Mouse (Mus musculus): ENCODE data around the gene Zfp622. TPM values are rescaled to one million over a fixed set of nuclear protein-coding genes. Genes with fewer than 3 reads are reported as not detected.

Zfp622 gene
- polyA plus RNA-seq, 1 experiment, result not detected

DNA sequence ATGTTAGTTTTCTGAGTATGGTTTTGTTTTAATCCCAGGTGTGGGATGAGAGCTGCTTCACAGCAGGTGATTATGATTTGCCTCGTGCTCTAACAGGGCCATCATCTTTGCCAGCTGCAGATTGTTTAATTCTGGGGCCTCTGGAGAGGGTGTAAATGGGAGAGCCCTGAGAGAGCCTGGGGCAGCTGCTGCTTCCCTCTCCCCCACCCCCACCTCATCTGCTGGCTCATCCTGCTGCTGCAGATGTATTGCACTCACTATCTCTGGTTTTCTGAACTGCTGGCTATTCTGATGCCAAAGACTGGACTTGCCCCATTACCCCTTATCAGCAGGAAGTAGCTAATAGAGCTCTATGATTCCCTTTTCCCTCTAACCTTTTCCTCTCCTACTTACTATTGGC, 56.4 kb downstream of the Zfp622 start:
- H3K27ac ChIP-seq (ENCODE audit: insufficient read depth, low read depth, low read length), result no peak overlapping the region
- no peaks in the 10 kb centered on the region for H3K4me1 ChIP-seq (ENCODE audit: control insufficient read depth, insufficient read depth, low read length)
- no peak overlapping the region for H3K4me3 ChIP-seq (ENCODE audit: insufficient read depth, low read depth, low read length)
- TF ChIP-seq POLR2A (IDR thresholded peaks at IDR 0.05; ENCODE audit: insufficient read depth, low read depth, low read length), result no peak
- TF ChIP-seq CTCF (IDR thresholded peaks at IDR 0.05; ENCODE audit: insufficient read depth, low read depth, low read length), result no peak
- 29% methylated on average over 1 of the region's 1 CpGs for WGBS

DNA sequence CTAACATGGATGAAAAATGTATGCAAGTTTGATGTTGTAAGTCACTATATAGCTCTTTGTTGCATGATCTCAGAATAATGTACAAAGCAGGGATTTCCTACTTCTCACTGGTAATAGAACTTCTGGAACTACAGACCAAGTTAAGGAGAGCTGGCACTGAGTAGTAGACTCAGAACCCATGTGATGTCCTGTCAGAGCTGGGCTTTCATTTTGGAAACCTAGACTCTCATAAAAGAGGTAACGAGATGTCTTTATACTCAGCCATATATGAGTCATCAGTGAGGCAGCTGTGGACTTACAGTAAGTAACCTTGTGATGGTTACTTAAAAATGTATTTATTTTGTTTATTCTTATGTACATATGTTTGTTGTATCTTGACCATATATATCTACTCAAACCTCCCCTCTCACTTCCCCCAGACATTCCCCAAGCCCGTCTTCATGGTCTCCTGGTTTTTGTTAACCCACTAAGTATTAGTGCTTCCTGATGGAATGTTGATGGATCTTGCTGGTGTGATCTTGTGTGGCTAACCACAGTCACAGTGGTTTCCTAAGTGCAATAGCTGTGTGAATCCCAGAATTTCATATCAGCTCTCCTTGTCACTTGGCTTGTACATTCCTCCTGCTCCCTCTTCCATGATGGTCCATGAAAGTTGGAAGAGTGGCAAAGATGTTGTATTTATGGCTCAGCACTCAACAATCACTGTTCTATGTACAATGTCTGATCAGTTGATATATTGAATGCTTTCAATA, 57.2 kb downstream of the Zfp622 start:
- 88% methylated on average over 2 of the region's 2 CpGs for WGBS
- H3K27ac ChIP-seq (ENCODE audit: insufficient read depth, low read depth, low read length), result no peak overlapping the region
- H3K4me1 ChIP-seq (ENCODE audit: control insufficient read depth, insufficient read depth, low read length), result no peaks in the 10 kb centered on the region
- no peak for TF ChIP-seq POLR2A (IDR thresholded peaks at IDR 0.05; ENCODE audit: insufficient read depth, low read depth, low read length)
- TF ChIP-seq CTCF (IDR thresholded peaks at IDR 0.05; ENCODE audit: insufficient read depth, low read depth, low read length), result no peak
- no peak overlapping the region for H3K4me3 ChIP-seq (ENCODE audit: insufficient read depth, low read depth, low read length)

Other genes starting within 250 kb of the Zfp622 start
- gene Retreg1, start 141.2 kb upstream of the Zfp622 start, polyA plus RNA-seq (2012; ENCODE audit: insufficient read depth, insufficient read length, low replicate concordance, missing spikeins), result not detected in 2 replicates